Mouse (Mus musculus) heart, postnatal 0 days (tissue): ENCODE measurements at regions not wholly inside any gene's neighbourhood (a gene's known extent, or its start where the extent isn't known, plus 50 kb on each side); places are given as distances from the start of the nearest gene placed in this dataset.

ENCODE experiments used
- CTCF ChIP-seq: IDR thresholded peaks from 2 replicates; pipeline ENCODE4 v1.5.1; 2016; ENCODE audit warnings: antibody characterized with exemption, control low read depth, low read depth
- EP300 ChIP-seq: IDR thresholded peaks from 2 replicates; pipeline ENCODE4 v1.6.1; 2016; ENCODE audit warnings: antibody characterized with exemption, low read depth

DNA sequence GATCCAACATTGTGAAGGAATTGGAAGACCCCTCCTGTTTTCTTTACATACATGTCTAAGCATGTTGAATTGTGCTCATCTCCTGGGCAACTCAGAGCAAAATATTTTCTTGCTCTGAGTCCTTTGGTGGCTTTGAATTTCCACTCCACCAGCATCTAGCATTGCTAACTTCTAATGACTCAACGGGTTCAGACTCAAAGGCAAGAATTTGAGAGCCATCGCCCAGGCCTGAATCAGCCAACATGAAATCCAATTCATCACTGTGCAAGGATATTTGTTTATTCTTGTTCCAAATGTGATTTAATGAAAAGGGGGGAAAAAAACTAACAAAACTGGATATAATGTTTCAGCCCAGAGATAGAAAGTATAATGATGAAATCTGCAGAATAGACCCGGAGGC is 121.9 kb upstream of the Phactr1 start:
- TF ChIP-seq CTCF (no peak), EP300 (no peak)
